Mouse (Mus musculus) limb, embryonic 14.5 days (tissue): ENCODE measurements around the gene Col19a1. TPM values are rescaled to one million over a fixed set of nuclear protein-coding genes. Genes with fewer than 3 reads are reported as not detected.
A peak's percentile ranks its signal among the peaks of the same experiment; 100 is the strongest.

Source experiments
- ATAC-seq: fragments of 200-750 bp; cut with Nextera tagmentation; 2 replicates; pipeline ENCODE4 v1.8.0; 2017; ENCODE audit warnings: low read depth, moderate number of reproducible peaks, moderate TSS enrichment; ENCODE audit not compliant: low FRiP score
- DNase-seq: peaks from one replicate; pipeline ENCODE4 v3.0.0-alpha.2; 2015; ENCODE audit warnings: low spot score
- H3K27ac ChIP-seq: fragments of 300-500 bp; sonication (generic); replicated peaks from 2 replicates; pipeline ENCODE4 v1.5.1; 2014; ENCODE audit warnings: low read depth, mild to moderate bottlenecking, low read length, moderate library complexity, mixed read lengths
- H3K27me3 ChIP-seq: fragments of 300-500 bp; sonication (generic); 2 replicates; pipeline ENCODE4 v1.6.1; 2014; ENCODE audit warnings: low read length, mixed read lengths; ENCODE audit not compliant: control insufficient read depth, insufficient read depth
- H3K36me3 ChIP-seq: fragments of 300-500 bp; sonication (generic); 2 replicates; pipeline ENCODE4 v1.6.1; 2014; ENCODE audit warnings: mild to moderate bottlenecking, low read length, moderate library complexity, mixed read lengths; ENCODE audit not compliant: control insufficient read depth, insufficient read depth
- H3K4me1 ChIP-seq: fragments of 300-500 bp; sonication (generic); 2 replicates; pipeline ENCODE4 v1.6.1; 2014; ENCODE audit warnings: antibody characterized with exemption, low read length, mixed read lengths; ENCODE audit not compliant: control insufficient read depth, insufficient read depth
- H3K4me2 ChIP-seq: fragments of 300-500 bp; sonication (generic); replicated peaks from 2 replicates; pipeline ENCODE4 v1.6.1; 2014; ENCODE audit warnings: low read depth, mild to moderate bottlenecking, low read length, moderate library complexity; ENCODE audit not compliant: severe bottlenecking
- H3K4me3 ChIP-seq: fragments of 300-500 bp; sonication (generic); replicated peaks from 2 replicates; pipeline ENCODE4 v1.5.1; 2014; ENCODE audit warnings: low read length
- H3K9ac ChIP-seq: fragments of 300-500 bp; sonication (generic); 2 replicates; pipeline ENCODE4 v1.6.1; 2014; ENCODE audit warnings: mild to moderate bottlenecking, low read depth, low read length, moderate library complexity; ENCODE audit not compliant: severe bottlenecking
- H3K9me3 ChIP-seq: fragments of 300-500 bp; sonication (generic); 2 replicates; pipeline ENCODE4 v1.6.1; 2016; ENCODE audit warnings: low read length; ENCODE audit not compliant: control insufficient read depth
- POLR2A ChIP-seq: fragments of 200-500 bp; IDR thresholded peaks from 2 replicates; pipeline ENCODE4 v1.8.0; 2012; ENCODE audit warnings: inconsistent platforms, mild to moderate bottlenecking, moderate library complexity, borderline replicate concordance; ENCODE audit not compliant: insufficient read depth, insufficient read length; ENCODE audit errors: extremely low read depth
- WGBS: fragments of 180-500 bp; shearing (Covaris S2); extraction: QIAGEN DNeasy Blood & Tissue Kit; methylation state at CpG from one replicate; pipeline ENCODE4 v1.1.7; 2014; 5-methylcytosine and 5-hydroxymethylcytosine counted together
- polyA plus RNA-seq, 2 experiments: library from polyadenylated mRNA; depleted of rRNA in 1 of 2; stranded (reverse) in 1 of 2; unstranded in 1 of 2; fragments of >200 nt; fragmentation: Nextera tagmentation in 1 of 2; extraction: Ambion mirVana in 1 of 2; gene quantifications; 2 replicates each; pipeline versions ENCODE4 v1.2.1 to v1.2.3; 2012 to 2014

The Col19a1 gene
- polyA plus RNA-seq, 2 experiments, result 0.98 to 4.2 TPM

- Histone ChIP-seq H3K36me3 (no peaks in the 10 kb centered on the region), H3K9me3 (no peaks in the 10 kb centered on the region), H3K27me3 (no peaks in the 10 kb centered on the region), H3K4me3 (no peak overlapping the region), H3K4me2 (no peak overlapping the region), H3K27ac (no peak overlapping the region), H3K9ac (no peak overlapping the region), H3K4me1 (0 out of 2 replicates have a peak, but pooled peaks cover 2% of the 10 kb centered on the region)
- 81% methylated on average over 5 of the region's 5 CpGs for WGBS
- no peak for TF ChIP-seq POLR2A
- no peak for DNase-seq
- ATAC-seq, result no peak
These were observed 71.9 kb downstream of the Col19a1 start for GRCm38 (mm10) chr1:24515341-24515740.

GRCm38 (mm10) chr1:24511536-24511935 lies 75.7 kb downstream of the Col19a1 start:
- 0 out of 2 replicates have a peak, but pooled peaks cover under 1% of the 10 kb centered on the region for H3K4me1 ChIP-seq
- no peak overlapping the region for H3K4me2 ChIP-seq
- no peaks in the 10 kb centered on the region for H3K9me3 ChIP-seq
- H3K36me3 ChIP-seq, result no peaks in the 10 kb centered on the region
- H3K9ac ChIP-seq, result no peak overlapping the region
- ATAC-seq (peak; percentile 65), DNase-seq (peak; percentile 59)
- 58% methylated on average over 6 of the region's 6 CpGs for WGBS
- no peak overlapping the region for H3K4me3 ChIP-seq
- no peaks in the 10 kb centered on the region for H3K27me3 ChIP-seq
- TF ChIP-seq POLR2A, result no peak
- no peak overlapping the region for H3K27ac ChIP-seq

- Histone ChIP-seq H3K4me1 (no peaks in the 10 kb centered on the region), H3K9ac (no peak overlapping the region), H3K9me3 (no peaks in the 10 kb centered on the region), H3K27me3 (no peaks in the 10 kb centered on the region), H3K4me3 (no peak overlapping the region), H3K27ac (no peak overlapping the region), H3K36me3 (no peaks in the 10 kb centered on the region), H3K4me2 (no peak overlapping the region)
- TF ChIP-seq POLR2A, result no peak
- ATAC-seq, result no peak
- no peak for DNase-seq
- WGBS, result 82% methylated on average over 4 of the region's 4 CpGs
These were observed 91.9 kb downstream of the Col19a1 start for GRCm38 (mm10) chr1:24495400-24495799.

- DNase-seq (peak; percentile 47), ATAC-seq (peak; percentile 65)
- Histone ChIP-seq H3K9me3 (no peaks in the 10 kb centered on the region), H3K4me2 (no peak overlapping the region), H3K9ac (no peak overlapping the region), H3K27me3 (no peaks in the 10 kb centered on the region), H3K27ac (no peak overlapping the region), H3K4me3 (no peak overlapping the region), H3K36me3 (no peaks in the 10 kb centered on the region), H3K4me1 (no peaks in the 10 kb centered on the region)
- whole genome bisulfite sequencing, result 33% methylated on average over 5 of the region's 5 CpGs
- TF ChIP-seq POLR2A, result no peak
These were observed 103.1 kb downstream of the Col19a1 start for GRCm38 (mm10) chr1:24484161-24484560.

GRCm38 (mm10) chr1:24471096-24471710 lies 116.1 kb downstream of the Col19a1 start:
- Histone ChIP-seq H3K4me3 (no peak overlapping the region), H3K4me2 (no peak overlapping the region), H3K9ac (no peak overlapping the region), H3K4me1 (0 out of 2 replicates have a peak, but pooled peaks cover 3% of the 10 kb centered on the region), H3K9me3 (no peaks in the 10 kb centered on the region), H3K27me3 (no peaks in the 10 kb centered on the region), H3K27ac (no peak overlapping the region), H3K36me3 (no peaks in the 10 kb centered on the region)
- WGBS, result 64% methylated on average over 7 of the region's 7 CpGs
- TF ChIP-seq POLR2A, result no peak
- ATAC-seq (peak; percentile 50; the same call in 1 of the 2 replicates), DNase-seq (peak; percentile 39)

- H3K9me3 ChIP-seq, result no peaks in the 10 kb centered on the region
- 69% methylated on average over 5 of the region's 5 CpGs for WGBS
- H3K9ac ChIP-seq, result no peak overlapping the region
These were observed 116.6 kb downstream of the Col19a1 start for GRCm38 (mm10) chr1:24470633-24471032.

More at GRCm38 (mm10) chr1:24470633-24471032, 116.6 kb downstream of the Col19a1 start:
- DNase-seq (no peak), ATAC-seq (no peak)
- no peaks in the 10 kb centered on the region for H3K36me3 ChIP-seq
- TF ChIP-seq POLR2A, result no peak
- H3K4me1 ChIP-seq, result 0 out of 2 replicates have a peak, but pooled peaks cover 3% of the 10 kb centered on the region
- H3K4me2 ChIP-seq, result no peak overlapping the region
- no peak overlapping the region for H3K4me3 ChIP-seq
- no peak overlapping the region for H3K27ac ChIP-seq
- H3K27me3 ChIP-seq, result no peaks in the 10 kb centered on the region
